Mouse (Mus musculus) ES-E14 (cell line): ENCODE measurements around the gene Gm815.

Experiments
- CHD2 ChIP-seq: IDR thresholded peaks from 2 replicates; pipeline ENCODE4 v1.6.1; 2014; ENCODE audit warnings: mild to moderate bottlenecking, low read depth, low read length, inconsistent platforms
- HCFC1 ChIP-seq: IDR thresholded peaks from 2 replicates; pipeline ENCODE4 v1.6.1; 2012; ENCODE audit warnings: low read length, inconsistent platforms, borderline replicate concordance; ENCODE audit not compliant: insufficient read depth
- MAFK ChIP-seq: IDR thresholded peaks from 2 replicates; pipeline ENCODE4 v1.6.1; 2014; ENCODE audit warnings: mild to moderate bottlenecking, low read depth, low read length, inconsistent platforms; ENCODE audit not compliant: insufficient read depth
- ZC3H11A ChIP-seq: IDR thresholded peaks from 2 replicates; pipeline ENCODE4 v1.6.1; 2012; ENCODE audit warnings: low read depth, mild to moderate bottlenecking, inconsistent platforms, low read length, borderline replicate concordance
- ZNF384 ChIP-seq: IDR thresholded peaks from 2 replicates; pipeline ENCODE4 v1.6.1; 2012; ENCODE audit warnings: low read depth, low read length, inconsistent platforms

DNA sequence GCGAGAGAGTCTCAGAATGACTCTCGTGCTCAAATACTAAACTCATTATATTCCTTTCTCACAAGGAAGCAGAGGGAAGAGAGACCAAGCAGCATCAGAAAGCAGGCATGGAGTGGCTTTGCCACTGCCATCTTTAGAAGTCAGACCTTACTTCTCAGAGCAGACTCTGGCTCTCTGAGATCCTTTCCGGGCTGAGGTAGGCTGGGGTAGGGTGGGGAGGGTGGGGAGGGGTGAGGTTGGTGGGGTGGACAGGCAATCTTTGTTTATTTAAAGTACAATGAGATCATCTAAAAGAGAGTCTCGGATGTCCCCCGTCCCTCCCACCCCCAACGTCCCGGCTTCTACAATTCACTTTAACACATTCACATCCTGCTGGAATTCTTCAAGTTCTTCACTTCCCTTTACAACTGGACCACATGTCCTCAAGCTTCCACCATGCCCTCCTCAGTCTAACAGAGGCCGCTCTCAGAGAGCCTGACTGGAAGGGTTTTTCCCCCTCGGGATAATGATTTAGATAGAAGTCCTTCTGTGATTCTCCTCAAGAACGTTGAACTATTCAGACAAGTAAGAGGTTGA is 33.3 kb upstream of the Gm815 start:
- TF ChIP-seq CHD2 (no peak), ZC3H11A (no peak), HCFC1 (no peak), MAFK (no peak), ZNF384 (no peak)
